Mouse (Mus musculus) monocyte, adult 5-6 weeks (primary cell): ENCODE results near the gene Tuba1a. TPM values are rescaled to one million over a fixed set of nuclear protein-coding genes. Genes with fewer than 3 reads are reported as not detected.

Experiments used
- ATAC-seq: fragments of 153-309, 156-312 bp; replicated peaks from 2 replicates; pipeline ENCODE4 v1.8.0; 2017; ENCODE audit warnings: mild to moderate bottlenecking; ENCODE audit not compliant: low TSS enrichment, insufficient number of reproducible peaks, severe bottlenecking, poor library complexity, low FRiP score
- total RNA-seq: library from RNA; stranded (forward); fragments of 200-1000, 200-491, 200-594 nt; gene quantifications from 3 replicates; pipeline ENCODE4 v1.2.3, GENCODE M21; 2017

Tuba1a gene
- total RNA-seq = 79.8 to 96.7 TPM (median 88.2 TPM) in 3 replicates

- peak; percentile 91 for ATAC-seq
Measured at GRCm38 (mm10) chr15:98953401-98954356, at the start of gene Tuba1a, which contains the start of gene Gm49450. Tuba1a (minus strand) TSS chr15:98953703. Gm49450 (minus strand) TSS chr15:98953551.

GRCm38 (mm10) chr15:99001451-99001931 is 48.0 kb upstream of the Tuba1a start:
- peak; percentile 37; the same call in 1 of the 2 replicates for ATAC-seq

GRCm38 (mm10) chr15:99000535-99001283 is 47.2 kb upstream of the Tuba1a start:
- ATAC-seq = no peak

GRCm38 (mm10) chr15:98998775-98999157 is 45.3 kb upstream of the Tuba1a start:
- no peak for ATAC-seq

- no peak for ATAC-seq
Measured at GRCm38 (mm10) chr15:98997938-98998774, 44.7 kb upstream of the Tuba1a start.

GRCm38 (mm10) chr15:98996840-98997239 is 43.3 kb upstream of the Tuba1a start:
- ATAC-seq = no peak

- ATAC-seq = no peak
Measured at GRCm38 (mm10) chr15:98994957-98995520, 41.5 kb upstream of the Tuba1a start.

- ATAC-seq = peak; percentile 68
Measured at GRCm38 (mm10) chr15:98993865-98994264, 40.4 kb upstream of the Tuba1a start.

- peak; percentile 77 for ATAC-seq
Measured at GRCm38 (mm10) chr15:98993093-98993793, 39.7 kb upstream of the Tuba1a start.

GRCm38 (mm10) chr15:98992086-98992912 is 38.8 kb upstream of the Tuba1a start:
- ATAC-seq = peak; percentile 76

GRCm38 (mm10) chr15:98991540-98992050 is 38.1 kb upstream of the Tuba1a start:
- no peak for ATAC-seq

- no peak for ATAC-seq
Measured at GRCm38 (mm10) chr15:98990669-98991539, 37.4 kb upstream of the Tuba1a start.

- ATAC-seq = no peak
Measured at GRCm38 (mm10) chr15:98989701-98990430, 36.4 kb upstream of the Tuba1a start.

- no peak for ATAC-seq
Measured at GRCm38 (mm10) chr15:98988787-98989186, 35.3 kb upstream of the Tuba1a start.

- ATAC-seq = no peak
Measured at GRCm38 (mm10) chr15:98987661-98988181, 34.2 kb upstream of the Tuba1a start.
